Mouse (Mus musculus) embryonic facial prominence, embryonic 13.5 days (tissue): ENCODE results near the gene Slc35g1. TPM values are rescaled to one million over a fixed set of nuclear protein-coding genes. Genes with fewer than 3 reads are reported as not detected.

Experiments
- ATAC-seq: fragments of 200-750 bp; cut with Nextera tagmentation; 2 replicates; pipeline ENCODE4 v1.8.0; 2017; ENCODE audit warnings: low read depth; ENCODE audit not compliant: insufficient number of reproducible peaks, insufficient read depth, low FRiP score, low TSS enrichment
- H3K27ac ChIP-seq: fragments of 300-500 bp; sonication (generic); 2 replicates; pipeline ENCODE4 v1.5.1; 2015; ENCODE audit warnings: moderate library complexity, mild to moderate bottlenecking, inconsistent platforms
- H3K27me3 ChIP-seq: fragments of 300-500 bp; sonication (generic); 2 replicates; pipeline ENCODE4 v1.6.1; 2015; ENCODE audit warnings: mild to moderate bottlenecking, inconsistent platforms
- H3K36me3 ChIP-seq: fragments of 300-500 bp; sonication (generic); 2 replicates; pipeline ENCODE4 v1.6.1; 2015; ENCODE audit warnings: mild to moderate bottlenecking, inconsistent platforms
- H3K4me1 ChIP-seq: fragments of 300-500 bp; sonication (generic); 2 replicates; pipeline ENCODE4 v1.6.1; 2015; ENCODE audit warnings: inconsistent platforms
- H3K4me2 ChIP-seq: fragments of 300-500 bp; sonication (generic); 2 replicates; pipeline ENCODE4 v1.6.1; 2015; ENCODE audit warnings: moderate library complexity, mild to moderate bottlenecking, inconsistent platforms
- H3K4me3 ChIP-seq: fragments of 300-500 bp; sonication (generic); 2 replicates; pipeline ENCODE4 v1.5.1; 2015; ENCODE audit warnings: mild to moderate bottlenecking, inconsistent platforms
- H3K9ac ChIP-seq: fragments of 300-500 bp; sonication (generic); 2 replicates; pipeline ENCODE4 v1.6.1; 2015; ENCODE audit warnings: mild to moderate bottlenecking, inconsistent platforms
- H3K9me3 ChIP-seq: fragments of 300-500 bp; sonication (generic); 2 replicates; pipeline ENCODE4 v1.6.1; 2016; ENCODE audit warnings: inconsistent platforms
- WGBS: fragments of 180-500 bp; shearing (Covaris S2); methylation state at CpG from one replicate; pipeline ENCODE4 v1.1.7; 2015; ENCODE audit warnings: mixed read lengths; 5-methylcytosine and 5-hydroxymethylcytosine counted together
- polyA plus RNA-seq: library from polyadenylated mRNA; unstranded; fragments of >200 nt; fragmentation: Nextera tagmentation; extraction: Ambion mirVana; gene quantifications from 2 replicates; pipeline ENCODE4 v1.2.1, GENCODE M21; 2015

Gene Slc35g1
- polyA plus RNA-seq, 1 experiment from 2014 or later, result 2.1 TPM

GRCm38 (mm10) chr19:38397004-38397403 lies 1.2 kb downstream of the Slc35g1 start:
- no peak for ATAC-seq
- Histone ChIP-seq H3K27me3 (peaks cover 9% of the 10 kb centered on the region), H3K36me3 (no peaks in the 10 kb centered on the region), H3K4me3 (0 out of 2 replicates have a peak overlapping the region, but pooled peaks have one; percentile 66), H3K4me1 (0 out of 2 replicates have a peak, but pooled peaks cover 7% of the 10 kb centered on the region), H3K27ac (no peak overlapping the region), H3K4me2 (peak overlapping the region; percentile 94; the same call in 1 of the 2 replicates), H3K9me3 (no peaks in the 10 kb centered on the region), H3K9ac (no peak overlapping the region)
- 49% methylated on average over 6 of the region's 6 CpGs for WGBS

GRCm38 (mm10) chr19:38398966-38399365 lies 3.2 kb downstream of the Slc35g1 start:
- Histone ChIP-seq H3K4me3 (no peak overlapping the region), H3K4me2 (no peak overlapping the region), H3K9me3 (no peaks in the 10 kb centered on the region), H3K4me1 (0 out of 2 replicates have a peak, but pooled peaks cover 7% of the 10 kb centered on the region), H3K36me3 (no peaks in the 10 kb centered on the region), H3K27me3 (peaks cover 9% of the 10 kb centered on the region), H3K27ac (no peak overlapping the region), H3K9ac (no peak overlapping the region)
- WGBS, result 83% methylated on average over 8 of the region's 8 CpGs
- ATAC-seq, result no peak

- H3K36me3 ChIP-seq, result no peaks in the 10 kb centered on the region
- H3K9me3 ChIP-seq, result no peaks in the 10 kb centered on the region
- H3K4me2 ChIP-seq, result no peak overlapping the region
- no peak for ATAC-seq
- H3K27me3 ChIP-seq, result peaks cover 9% of the 10 kb centered on the region
- 0 out of 2 replicates have a peak, but pooled peaks cover 7% of the 10 kb centered on the region for H3K4me1 ChIP-seq
- H3K9ac ChIP-seq, result no peak overlapping the region
- 86% methylated on average over 2 of the region's 2 CpGs for WGBS
- no peak overlapping the region for H3K27ac ChIP-seq
- no peak overlapping the region for H3K4me3 ChIP-seq
Measured at GRCm38 (mm10) chr19:38400851-38401250, 5.1 kb downstream of the Slc35g1 start.

- no peak overlapping the region for H3K9ac ChIP-seq
- H3K9me3 ChIP-seq, result no peaks in the 10 kb centered on the region
- no peaks in the 10 kb centered on the region for H3K36me3 ChIP-seq
- 0 out of 2 replicates have a peak, but pooled peaks cover 2% of the 10 kb centered on the region for H3K4me1 ChIP-seq
- no peak overlapping the region for H3K27ac ChIP-seq
- no peak for ATAC-seq
- no peak overlapping the region for H3K4me2 ChIP-seq
- 90% methylated on average over 2 of the region's 2 CpGs for WGBS
- H3K4me3 ChIP-seq, result no peak overlapping the region
- peaks cover 5% of the 10 kb centered on the region for H3K27me3 ChIP-seq
Measured at GRCm38 (mm10) chr19:38401416-38401815, 5.6 kb downstream of the Slc35g1 start.

- no peaks in the 10 kb centered on the region for H3K27me3 ChIP-seq
- no peak overlapping the region for H3K27ac ChIP-seq
- no peak overlapping the region for H3K9ac ChIP-seq
- no peak overlapping the region for H3K4me3 ChIP-seq
- H3K4me2 ChIP-seq, result no peak overlapping the region
- H3K4me1 ChIP-seq, result no peaks in the 10 kb centered on the region
- WGBS, result 88% methylated on average over 10 of the region's 10 CpGs
- no peaks in the 10 kb centered on the region for H3K9me3 ChIP-seq
- H3K36me3 ChIP-seq, result no peaks in the 10 kb centered on the region
- ATAC-seq, result no peak
Measured at GRCm38 (mm10) chr19:38410357-38411056, 14.7 kb downstream of the Slc35g1 start.

- 87% methylated on average over 6 of the region's 6 CpGs for WGBS
Measured at GRCm38 (mm10) chr19:38413861-38414260, 18.1 kb downstream of the Slc35g1 start.

GRCm38 (mm10) chr19:38418819-38419423 lies 23.1 kb downstream of the Slc35g1 start:
- no peaks in the 10 kb centered on the region for H3K27me3 ChIP-seq
- no peaks in the 10 kb centered on the region for H3K9me3 ChIP-seq
- no peaks in the 10 kb centered on the region for H3K4me1 ChIP-seq
- H3K4me3 ChIP-seq, result no peak overlapping the region
- no peak overlapping the region for H3K9ac ChIP-seq
- ATAC-seq, result no peak
- no peaks in the 10 kb centered on the region for H3K36me3 ChIP-seq
- H3K4me2 ChIP-seq, result no peak overlapping the region
- WGBS, result 72% methylated on average over 4 of the region's 4 CpGs
- no peak overlapping the region for H3K27ac ChIP-seq

More at GRCm38 (mm10) chr19:38413861-38414260, 18.1 kb downstream of the Slc35g1 start:
- no peaks in the 10 kb centered on the region for H3K36me3 ChIP-seq
- H3K4me2 ChIP-seq, result no peak overlapping the region
- H3K4me1 ChIP-seq, result no peaks in the 10 kb centered on the region
- ATAC-seq, result no peak
- no peak overlapping the region for H3K9ac ChIP-seq
- H3K9me3 ChIP-seq, result no peaks in the 10 kb centered on the region
- H3K4me3 ChIP-seq, result no peak overlapping the region
- no peak overlapping the region for H3K27ac ChIP-seq
- H3K27me3 ChIP-seq, result no peaks in the 10 kb centered on the region

- Histone ChIP-seq H3K4me2 (no peak overlapping the region), H3K9ac (no peak overlapping the region), H3K27me3 (no peaks in the 10 kb centered on the region), H3K27ac (no peak overlapping the region), H3K9me3 (no peaks in the 10 kb centered on the region), H3K36me3 (no peaks in the 10 kb centered on the region), H3K4me3 (no peak overlapping the region), H3K4me1 (no peaks in the 10 kb centered on the region)
- no peak for ATAC-seq
- 80% methylated on average over 4 of the region's 4 CpGs for WGBS
Measured at GRCm38 (mm10) chr19:38420751-38421295, 25.0 kb downstream of the Slc35g1 start.

GRCm38 (mm10) chr19:38421436-38421835 lies 25.7 kb downstream of the Slc35g1 start:
- no peak overlapping the region for H3K27ac ChIP-seq
- H3K9ac ChIP-seq, result no peak overlapping the region
- H3K4me2 ChIP-seq, result no peak overlapping the region
- ATAC-seq, result no peak
- 59% methylated on average over 7 of the region's 7 CpGs for WGBS
- H3K36me3 ChIP-seq, result no peaks in the 10 kb centered on the region
- no peaks in the 10 kb centered on the region for H3K27me3 ChIP-seq
- no peaks in the 10 kb centered on the region for H3K9me3 ChIP-seq
- no peaks in the 10 kb centered on the region for H3K4me1 ChIP-seq
- H3K4me3 ChIP-seq, result no peak overlapping the region

GRCm38 (mm10) chr19:38422926-38423325 lies 27.1 kb downstream of the Slc35g1 start:
- H3K4me2 ChIP-seq, result no peak overlapping the region
- no peak for ATAC-seq
- WGBS, result 62% methylated on average over 6 of the region's 6 CpGs
- no peak overlapping the region for H3K4me3 ChIP-seq
- H3K4me1 ChIP-seq, result no peaks in the 10 kb centered on the region
- H3K36me3 ChIP-seq, result no peaks in the 10 kb centered on the region
- no peak overlapping the region for H3K27ac ChIP-seq
- H3K9ac ChIP-seq, result no peak overlapping the region
- no peaks in the 10 kb centered on the region for H3K27me3 ChIP-seq
- no peaks in the 10 kb centered on the region for H3K9me3 ChIP-seq

- H3K27ac ChIP-seq, result no peak overlapping the region
- no peak overlapping the region for H3K9ac ChIP-seq
- no peaks in the 10 kb centered on the region for H3K27me3 ChIP-seq
- 35% methylated on average over 7 of the region's 7 CpGs for WGBS
- no peak for ATAC-seq
- no peaks in the 10 kb centered on the region for H3K36me3 ChIP-seq
- no peaks in the 10 kb centered on the region for H3K9me3 ChIP-seq
- no peak overlapping the region for H3K4me3 ChIP-seq
- H3K4me2 ChIP-seq, result no peak overlapping the region
- H3K4me1 ChIP-seq, result no peaks in the 10 kb centered on the region
Measured at GRCm38 (mm10) chr19:38423884-38424283, 28.1 kb downstream of the Slc35g1 start.

GRCm38 (mm10) chr19:38424581-38424980 lies 28.8 kb downstream of the Slc35g1 start:
- WGBS, result 41% methylated on average over 6 of the region's 7 CpGs
- Histone ChIP-seq H3K27ac (no peak overlapping the region), H3K4me1 (no peaks in the 10 kb centered on the region), H3K9me3 (no peaks in the 10 kb centered on the region), H3K4me3 (no peak overlapping the region), H3K4me2 (no peak overlapping the region), H3K27me3 (no peaks in the 10 kb centered on the region), H3K9ac (no peak overlapping the region), H3K36me3 (no peaks in the 10 kb centered on the region)
- no peak for ATAC-seq
